Mouse (Mus musculus): Measurements from ENCODE around the gene Incenp. TPM values are rescaled to one million over a fixed set of nuclear protein-coding genes. Genes with fewer than 3 reads are reported as not detected.
A peak's percentile ranks its signal among the peaks of the same experiment; 100 is the strongest.
"Not testable (repeated sequence)": the region's sequence is repeated elsewhere in the genome, so short reads cannot be mapped to it uniquely, and the experiment has no call there.

Gene Incenp
- total RNA-seq, 2 experiments from 2014 or later, result 17.9 to 19.5 TPM

GRCm38 (mm10) chr19:9849368-9850075, 49.8 kb downstream of the Incenp start:
- DNase-seq (ENCODE audit: low spot score in 2 of 2); intact Hi-C loops (cut with DNase I): not testable (repeated sequence)

GRCm38 (mm10) chr19:9847262-9847661, 52.1 kb downstream of the Incenp start, which contains the start of gene Scgb2a2:
Scgb2a2 (plus strand) TSS chr19:9847562.
- no peak for DNase-seq (ENCODE audit: low spot score in 2 of 2)
- intact Hi-C loops (cut with DNase I), result no loop called here

GRCm38 (mm10) chr19:9837341-9837715, 62.0 kb downstream of the Incenp start:
- intact Hi-C loops (cut with DNase I), result no loop called here
- no peak for DNase-seq (ENCODE audit: low spot score in 2 of 2)

- peak; percentile 54 to 68 for DNase-seq (ENCODE audit: low spot score in 2 of 2)
- intact Hi-C loops (cut with DNase I), result not testable (repeated sequence)
Measured at GRCm38 (mm10) chr19:9836581-9837340, 62.6 kb downstream of the Incenp start.

Small RNA genes within 50 kb of the gene (microRNA-seq; reads per million reads assigned to microRNA genes)
- gene Gm22369 (0 reads per million in 2 experiments), gene Gm24484 (0 reads per million in 2 experiments)

Other genes starting within 250 kb of the Incenp start
- not detected for gene Scgb2a2, start 52.0 kb downstream of the Incenp start, total RNA-seq (2021)
- gene Fth1, start 81.0 kb upstream of the Incenp start, total RNA-seq (2021), result 1,000 to 10,000 TPM; 1,766 to 1,778 TPM
- 1 to 10 TPM; 1.1 to 2.1 TPM for gene Best1, start 102.1 kb upstream of the Incenp start, total RNA-seq (2021)
- 10 to 100 TPM in 1 of 2 experiments, 1 to 10 TPM in 1; 8.9 to 10.4 TPM for gene Rab3il1, start 102.1 kb upstream of the Incenp start, total RNA-seq (2021)
- gene Fads3, start 142.0 kb upstream of the Incenp start, total RNA-seq (2021), result 10 to 100 TPM; 35.0 to 36.6 TPM
- 100 to 1,000 TPM; 175 to 191 TPM for gene Fads2, start 202.2 kb upstream of the Incenp start, total RNA-seq (2021)